Mouse (Mus musculus) granulocyte monocyte progenitor cell, adult 5-6 weeks (primary cell): ENCODE results near the gene Il4. TPM values are rescaled to one million over a fixed set of nuclear protein-coding genes. Genes with fewer than 3 reads are reported as not detected.

Experiments
- ATAC-seq: replicated peaks from 2 replicates; pipeline ENCODE4 v1.8.0; 2016; ENCODE audit warnings: mild to moderate bottlenecking, moderate TSS enrichment, inconsistent platforms; ENCODE audit not compliant: poor library complexity, severe bottlenecking
- total RNA-seq, 2 experiments: library from RNA; stranded (forward) in 1 of 2; stranded (reverse) in 1 of 2; fragments of 200-712, 200-1000 nt in 1 of 2; fragments of >200 nt in 1 of 2; fragmentation: Nextera tagmentation in 1 of 2; gene quantifications; 2 replicates each; pipeline ENCODE4 v1.2.3; 2014 to 2017

Il4 gene
- total RNA-seq (2014; fragmentation: Nextera tagmentation) (1.5 TPM in 1 of 2 replicates, not detected in the other), total RNA-seq (2017) (not detected in 2 replicates)

DNA sequence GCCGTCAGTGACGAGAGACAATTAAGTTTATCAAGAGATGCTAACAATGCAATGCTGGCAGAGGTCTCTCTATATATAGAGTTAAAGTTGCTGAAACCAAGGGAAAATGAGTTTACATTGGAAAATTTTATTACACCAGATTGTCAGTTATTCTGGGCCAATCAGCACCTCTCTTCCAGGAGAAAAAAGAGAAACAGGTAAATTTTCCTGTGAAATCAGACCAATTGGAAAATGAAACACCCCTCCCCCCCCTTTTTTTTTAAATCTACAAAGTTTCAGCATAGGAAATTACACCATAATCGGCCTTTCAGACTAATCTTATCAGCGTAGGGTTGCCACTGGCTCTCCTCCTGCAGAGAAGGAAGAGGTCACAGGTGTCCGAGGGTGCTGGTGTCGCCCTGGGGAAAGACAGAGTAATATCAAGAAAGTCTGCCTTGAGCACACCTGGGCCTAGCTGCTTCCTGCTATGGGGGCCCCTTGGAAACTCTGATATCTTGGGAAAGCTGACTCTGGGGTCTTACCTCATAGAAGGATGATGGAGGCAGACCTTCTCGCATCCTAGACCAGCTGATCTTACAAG lies at the start of gene Il4:
TSS of gene Il4 (minus strand) at position 51 of the 580 bp plus-strand sequence.
- ATAC-seq, result no peak

DNA sequence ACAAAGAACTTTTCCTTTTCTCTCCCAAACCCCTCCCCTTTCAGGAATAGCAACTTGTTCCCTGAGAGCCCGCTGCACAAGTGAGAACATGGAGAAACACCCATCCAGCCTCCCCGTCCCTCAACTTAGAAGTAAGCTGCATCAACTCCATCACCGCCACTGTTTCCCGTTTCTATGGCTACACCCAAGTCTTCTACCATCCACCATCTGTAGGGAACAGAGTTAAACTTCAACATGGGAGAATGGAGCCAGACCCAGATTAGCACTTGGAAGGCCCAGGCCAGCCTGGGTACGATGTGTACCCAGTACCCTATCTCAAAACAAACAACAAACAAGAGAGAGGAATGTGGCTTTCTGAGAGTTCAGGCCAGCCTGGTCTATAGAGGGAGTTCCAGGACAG lies 45.6 kb upstream of the Il4 start:
- no peak for ATAC-seq

DNA sequence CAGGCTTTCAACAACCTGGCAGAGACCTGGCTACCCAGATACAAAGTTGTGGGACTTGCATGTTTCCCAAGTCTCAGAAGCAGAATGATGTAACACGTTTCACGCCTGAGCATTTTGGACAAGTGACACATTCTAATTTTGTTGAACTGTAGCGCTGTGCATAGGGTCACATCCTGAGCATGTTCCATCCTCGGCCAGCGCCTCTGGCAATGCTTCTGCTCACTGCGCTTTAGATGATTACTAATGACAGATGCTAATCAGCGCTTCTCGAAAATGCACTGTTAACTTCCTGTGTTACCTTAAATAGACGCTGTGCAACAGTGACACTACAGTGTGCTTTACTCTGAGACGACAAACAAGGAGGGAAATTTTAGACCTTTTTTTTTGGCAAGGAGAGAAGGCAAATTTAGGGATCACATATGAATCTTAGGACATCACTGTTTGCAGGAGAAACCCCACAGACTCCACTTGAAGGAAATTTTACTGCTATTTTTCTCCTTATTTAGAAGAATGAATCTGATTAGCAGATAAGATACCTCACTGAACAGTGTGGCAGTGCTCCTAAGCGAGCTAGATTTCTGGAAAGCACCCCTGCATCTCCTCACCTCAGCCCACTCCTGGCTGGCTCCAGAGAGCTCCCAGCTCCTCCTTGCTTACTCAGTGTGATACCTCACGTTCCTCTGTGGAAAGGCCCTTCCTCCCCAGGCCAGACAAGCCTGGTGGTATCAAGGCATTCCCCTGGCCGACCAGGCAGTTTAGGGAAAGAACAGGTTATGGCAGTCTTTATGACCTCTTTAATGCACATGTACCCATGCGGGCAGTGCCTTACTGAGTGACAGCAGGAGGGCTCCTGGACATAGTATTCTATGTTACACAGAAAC lies 44.6 kb upstream of the Il4 start:
- peak; percentile 27; the same call in 1 of the 2 replicates for ATAC-seq

DNA sequence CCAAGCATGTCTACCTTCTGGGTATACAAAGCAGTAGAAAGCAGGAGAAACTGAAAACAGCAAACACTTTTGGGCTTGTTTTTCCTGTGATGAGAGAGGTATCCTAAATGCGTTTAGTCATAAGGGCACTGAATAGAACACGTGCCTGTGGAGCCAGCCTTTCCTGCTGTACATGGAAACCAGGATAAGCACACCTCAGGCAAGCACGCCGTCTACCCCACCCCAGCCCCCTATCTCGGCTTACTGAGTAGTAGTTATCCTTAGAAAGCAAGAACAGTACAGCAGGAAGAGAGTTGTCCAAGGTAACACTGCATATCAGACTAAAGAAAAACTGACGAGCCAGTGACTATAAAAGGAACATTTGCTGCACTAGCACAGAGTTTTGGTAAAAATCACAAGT lies 39.4 kb upstream of the Il4 start:
- no peak for ATAC-seq

DNA sequence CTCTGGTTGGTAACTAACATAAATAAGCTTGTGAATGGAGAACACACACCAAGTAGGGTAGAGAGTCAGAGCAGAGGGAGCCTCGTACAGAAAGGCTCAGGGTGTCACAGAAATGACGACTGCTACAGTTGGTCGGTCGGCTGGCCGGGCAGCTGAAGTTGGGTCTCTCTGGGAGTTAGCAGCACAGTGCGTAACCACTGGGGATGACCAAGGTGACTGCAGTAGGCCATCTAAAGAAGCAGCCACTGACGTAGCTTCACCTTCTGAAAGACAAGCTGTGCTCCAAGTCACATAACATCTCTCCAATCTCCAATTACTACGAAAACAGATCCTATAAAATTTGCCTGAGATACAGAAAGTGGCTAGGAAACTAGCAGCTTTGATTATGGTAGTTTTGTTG lies 38.9 kb upstream of the Il4 start:
- no peak for ATAC-seq

DNA sequence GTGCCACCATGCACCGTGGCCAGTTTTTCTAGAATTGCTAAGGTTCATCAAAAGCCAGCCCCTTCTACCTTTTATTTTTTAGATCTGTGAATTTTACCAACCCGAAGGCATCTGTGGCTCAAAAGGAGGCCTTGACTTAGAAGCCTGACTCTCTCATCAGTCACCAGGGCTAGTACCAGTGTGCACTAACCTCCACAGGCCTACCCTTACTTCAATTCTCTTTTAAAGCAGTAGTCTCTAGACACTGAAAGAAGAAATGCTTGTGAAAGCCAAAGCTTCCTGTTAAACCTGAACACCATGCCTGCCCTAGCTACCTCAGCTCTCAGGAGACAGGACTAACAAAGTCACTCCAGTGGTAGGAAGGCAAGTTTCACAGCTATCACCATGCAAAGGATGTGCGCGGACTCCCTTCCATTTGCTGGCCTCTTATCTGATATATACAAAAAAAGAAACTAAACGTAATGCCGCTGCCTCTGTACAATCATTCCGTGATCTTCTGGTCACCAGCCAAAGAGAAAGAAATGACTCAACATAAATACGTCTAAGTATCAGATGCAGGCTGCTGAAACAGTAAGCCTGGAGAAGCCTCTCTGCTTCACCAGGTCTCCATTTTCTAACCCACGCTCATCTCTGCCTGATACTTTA lies 38.2 kb upstream of the Il4 start:
- no peak for ATAC-seq

DNA sequence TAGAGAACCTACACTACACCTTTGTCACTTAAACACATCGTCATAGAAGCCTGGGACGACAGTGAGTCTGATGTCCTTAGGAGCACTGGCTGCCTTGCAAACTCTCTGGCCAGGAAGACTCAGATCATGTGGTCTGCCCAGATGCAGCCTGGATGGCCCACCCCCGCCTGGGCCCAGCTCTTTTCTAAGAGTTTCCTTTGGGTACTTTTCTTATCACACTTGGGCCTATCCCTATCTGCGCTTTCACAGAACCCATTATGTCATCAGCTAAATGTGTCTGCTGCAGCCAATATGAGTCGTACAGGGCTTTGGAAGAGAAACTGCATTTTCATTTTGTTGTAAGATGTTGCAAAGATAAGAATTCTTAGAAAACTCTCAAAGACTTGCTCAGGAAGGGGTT lies 36.6 kb upstream of the Il4 start:
- no peak; the same call in 1 of the 2 replicates for ATAC-seq

DNA sequence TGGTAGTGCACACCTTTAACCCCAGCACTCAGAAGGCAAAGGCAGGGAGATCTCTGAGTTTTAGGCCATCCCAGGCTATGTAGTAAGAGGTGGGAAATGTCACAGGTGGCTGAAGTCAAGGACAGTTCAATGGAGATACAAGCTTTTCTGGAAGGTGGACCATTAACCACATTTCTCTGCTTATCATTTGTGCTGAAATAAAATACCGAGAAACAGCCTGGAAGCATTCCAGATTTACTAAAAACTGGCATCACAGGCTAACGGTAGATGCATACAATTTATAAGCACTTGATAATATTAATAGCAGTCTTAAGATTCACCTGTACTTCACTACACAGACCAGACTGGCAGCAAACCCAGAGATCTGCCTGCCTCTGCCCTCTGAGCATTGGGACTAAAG lies 34.0 kb upstream of the Il4 start:
- no peak for ATAC-seq

DNA sequence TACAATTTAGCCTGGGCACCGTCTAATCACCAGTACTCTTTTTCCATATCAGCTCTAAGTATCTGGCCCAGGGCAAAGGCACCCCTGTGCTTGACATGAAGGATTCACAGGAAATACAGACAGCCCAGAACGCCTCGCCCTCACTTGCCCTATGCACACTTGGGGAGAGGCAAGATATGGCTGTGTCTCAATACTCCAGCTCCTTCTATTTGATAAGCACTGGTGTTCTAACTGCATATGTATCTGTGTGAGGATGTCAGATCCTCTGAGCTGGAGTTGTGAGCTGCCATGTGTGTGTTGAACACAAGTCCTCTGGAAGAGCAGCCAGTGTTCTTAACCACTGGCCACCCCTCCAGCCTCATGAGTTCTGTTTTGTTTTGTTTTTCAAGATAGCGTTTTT lies 33.0 kb upstream of the Il4 start:
- no peak for ATAC-seq

DNA sequence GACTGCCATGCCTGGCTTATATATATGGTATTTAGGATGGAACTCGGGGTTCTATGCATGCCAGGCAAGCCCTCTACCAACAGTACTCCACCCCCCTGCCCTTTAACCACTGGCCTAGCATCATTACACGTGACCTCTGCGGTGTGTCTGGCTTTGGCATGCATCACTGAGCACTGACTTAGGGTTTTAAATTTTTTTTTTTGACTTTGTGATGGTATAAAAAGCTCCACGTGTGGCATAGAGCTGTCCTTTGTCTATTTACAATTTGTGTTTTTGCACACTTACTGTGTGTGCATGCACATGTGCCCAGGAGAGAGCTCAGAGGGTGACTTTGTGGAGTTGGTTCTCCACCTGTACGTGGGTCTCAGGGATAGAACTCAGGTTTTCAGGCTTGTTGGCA lies 25.5 kb upstream of the Il4 start:
- no peak for ATAC-seq

DNA sequence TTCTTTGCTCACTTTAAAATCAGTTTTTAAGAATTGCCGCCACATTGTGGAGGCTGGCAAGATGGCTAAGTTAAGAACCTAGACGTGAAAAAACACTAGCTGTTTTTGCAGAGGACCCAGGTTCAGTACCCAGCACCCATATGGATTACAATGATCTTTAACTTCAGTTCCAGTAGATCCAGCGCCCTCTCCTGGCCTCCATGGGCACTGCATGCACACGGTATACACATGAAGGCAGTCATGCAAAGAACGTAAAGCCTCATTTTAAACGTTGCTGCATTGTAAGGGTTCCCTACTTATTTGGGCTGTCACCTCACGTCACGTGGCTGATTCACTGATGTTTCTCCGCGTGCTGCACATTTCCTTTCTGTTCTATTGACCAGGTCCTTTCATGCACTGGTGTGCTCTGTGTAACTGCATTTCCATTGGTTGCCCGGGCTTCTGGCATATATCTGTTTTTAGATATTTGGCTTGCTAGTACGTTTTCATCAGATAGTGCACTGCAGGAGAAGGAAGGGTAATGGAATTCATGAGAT lies 24.3 kb upstream of the Il4 start:
- no peak for ATAC-seq

DNA sequence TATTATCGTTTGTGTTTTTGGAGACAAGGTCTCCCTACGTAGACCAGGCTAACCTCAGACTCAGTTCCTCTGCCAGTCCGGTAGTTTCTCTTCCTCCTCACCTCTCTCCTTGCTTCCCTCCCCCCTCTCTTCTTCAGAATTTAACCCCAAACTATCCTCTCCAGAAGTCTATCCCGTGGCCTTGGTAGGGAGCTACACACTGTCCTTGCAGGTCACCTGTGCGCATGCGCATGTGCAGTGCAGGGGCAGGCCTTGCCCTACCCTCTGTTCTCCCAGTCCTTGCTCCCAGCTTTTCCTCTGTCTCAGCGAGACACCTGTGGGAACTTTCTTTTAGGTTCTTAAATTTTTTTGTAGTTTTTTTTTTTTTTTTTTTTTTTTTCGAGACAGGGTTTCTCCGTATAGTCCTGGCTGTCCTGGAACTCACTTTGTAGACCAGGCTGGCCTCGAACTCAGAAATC lies 19.4 kb upstream of the Il4 start:
- ATAC-seq, result peak; percentile 38; the same call in 1 of the 2 replicates

DNA sequence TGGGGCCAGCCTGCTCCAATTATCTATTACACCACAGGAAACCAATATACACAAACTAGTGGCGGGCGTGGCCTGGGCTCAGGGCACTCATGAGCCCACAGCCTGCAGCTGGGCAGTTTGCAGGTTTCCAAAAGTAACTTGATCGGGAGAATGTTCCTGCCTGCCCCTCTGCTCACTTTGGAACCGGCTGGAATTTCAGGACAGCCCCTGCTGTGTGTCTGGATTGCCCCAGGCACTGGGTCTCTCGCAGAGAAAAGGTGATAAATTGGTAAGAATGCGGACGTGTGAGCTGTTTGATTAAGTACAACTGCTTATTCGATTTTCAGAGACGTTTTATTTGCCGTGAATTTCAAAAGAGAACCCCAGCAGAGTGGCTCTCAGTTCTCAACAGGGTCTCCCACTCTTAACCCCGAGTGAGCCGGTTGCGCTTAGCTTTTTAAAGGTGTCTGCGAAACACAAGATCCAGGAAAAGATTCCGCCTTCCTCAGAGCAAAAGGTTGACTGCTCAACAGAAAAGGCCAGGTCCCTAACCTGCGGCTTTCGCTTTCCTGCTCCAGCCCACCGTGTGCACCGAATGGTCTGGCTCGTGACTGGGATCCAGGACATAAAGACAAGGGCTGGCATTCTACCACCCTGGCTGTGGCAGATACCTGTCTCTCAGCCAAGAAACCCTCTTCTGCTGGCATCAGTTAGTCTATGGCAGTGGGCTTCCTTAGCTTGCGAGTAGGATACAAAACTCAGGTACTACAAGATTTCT lies 18.8 kb upstream of the Il4 start:
- ATAC-seq, result no peak

DNA sequence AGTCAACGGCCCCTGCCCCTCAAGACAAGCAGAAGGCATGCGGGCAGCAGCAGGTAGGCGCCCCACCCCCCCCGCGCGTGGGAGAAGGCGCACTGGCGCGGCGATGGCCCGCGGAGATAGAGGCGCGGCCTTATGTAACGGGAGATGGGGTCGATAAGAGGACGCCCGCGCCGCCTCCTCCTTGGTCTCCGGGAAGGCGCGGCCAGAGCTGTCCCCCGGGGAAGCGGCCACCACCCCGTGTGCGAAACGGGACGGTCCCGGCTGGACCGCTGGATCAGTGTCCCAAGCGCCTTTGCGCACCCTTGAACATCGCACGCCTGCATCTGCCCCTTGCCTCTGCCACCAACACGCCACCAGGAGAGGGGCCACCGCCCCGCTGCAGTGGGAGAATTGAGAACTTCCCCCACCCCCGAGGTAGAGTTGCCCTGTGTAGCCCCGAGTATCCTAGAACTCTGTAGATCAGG lies 17.7 kb upstream of the Il4 start:
- peak; percentile 46 for ATAC-seq

DNA sequence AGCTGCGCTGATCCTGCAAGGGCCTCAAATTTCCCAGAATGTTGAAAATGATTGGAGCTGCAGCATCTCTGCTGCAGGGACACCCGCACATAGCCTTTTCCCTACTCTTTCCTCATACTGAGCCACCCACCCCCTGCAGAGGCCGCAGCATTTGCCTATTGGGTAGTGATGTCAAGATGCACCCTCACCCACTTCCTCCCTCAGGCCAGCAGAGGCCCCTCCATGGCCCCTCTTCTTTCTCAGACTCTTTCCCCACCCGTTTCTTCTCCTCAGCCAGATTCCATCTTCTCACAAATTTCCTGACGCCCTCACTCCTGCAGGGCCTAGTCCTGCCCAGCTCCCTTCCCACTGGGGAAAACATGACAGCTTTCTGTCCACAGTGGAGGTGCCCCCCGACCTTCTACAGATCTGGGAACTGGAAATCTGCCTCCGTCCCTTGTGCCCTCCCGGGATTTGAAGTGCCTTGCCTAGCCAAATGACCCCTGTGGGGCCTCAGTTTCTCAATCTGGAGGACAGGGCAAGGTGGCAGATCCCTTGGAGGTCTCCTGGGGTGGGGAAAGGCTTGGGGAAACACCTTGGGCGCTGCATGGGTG lies 17.2 kb upstream of the Il4 start:
- ATAC-seq, result 0 out of 2 replicates have a peak, but pooled peaks have one; percentile 37

DNA sequence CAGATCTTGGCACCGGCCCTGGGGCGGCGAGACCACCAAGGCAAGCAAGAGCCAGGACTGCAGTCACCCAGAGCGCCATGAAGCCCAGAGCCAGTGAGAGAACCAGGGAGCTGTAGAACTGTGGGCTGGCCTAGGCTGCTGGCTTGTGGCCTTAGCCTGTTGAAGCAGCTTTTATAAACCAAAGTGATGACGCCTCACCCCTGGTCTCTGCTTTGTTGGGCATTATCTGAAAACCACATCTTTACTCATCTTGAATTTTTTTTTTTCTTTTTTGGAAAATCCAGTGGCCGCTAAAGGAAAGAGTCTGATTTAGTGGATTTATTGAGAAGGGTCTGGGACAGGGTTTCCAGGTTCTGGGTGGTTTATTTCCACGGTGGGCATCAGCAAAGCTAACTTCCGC lies 16.1 kb upstream of the Il4 start, which contains the start of gene Il13:
TSS of gene Il13 (minus strand) at position 147 of the 400 bp plus-strand sequence.
- no peak for ATAC-seq

DNA sequence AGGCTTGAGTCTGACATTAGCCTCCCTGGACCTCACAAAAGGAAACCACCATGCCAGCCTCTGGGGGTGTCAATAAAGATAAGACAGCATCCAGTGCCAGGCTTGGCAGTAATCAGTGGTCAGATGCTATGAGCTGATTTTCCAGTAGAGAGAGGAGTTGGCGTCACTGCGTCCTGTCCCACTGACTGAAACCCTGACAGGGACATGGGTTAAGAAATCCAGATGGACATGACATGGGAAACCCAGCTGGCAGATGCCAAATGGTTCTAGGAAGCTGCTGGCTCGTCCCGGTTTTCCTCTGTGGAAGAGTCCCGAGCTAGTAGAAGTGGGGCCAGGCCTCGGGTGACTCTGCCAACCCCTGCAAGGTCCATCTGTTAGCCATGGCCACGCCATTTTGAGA lies 15.2 kb upstream of the Il4 start:
- ATAC-seq, result no peak

DNA sequence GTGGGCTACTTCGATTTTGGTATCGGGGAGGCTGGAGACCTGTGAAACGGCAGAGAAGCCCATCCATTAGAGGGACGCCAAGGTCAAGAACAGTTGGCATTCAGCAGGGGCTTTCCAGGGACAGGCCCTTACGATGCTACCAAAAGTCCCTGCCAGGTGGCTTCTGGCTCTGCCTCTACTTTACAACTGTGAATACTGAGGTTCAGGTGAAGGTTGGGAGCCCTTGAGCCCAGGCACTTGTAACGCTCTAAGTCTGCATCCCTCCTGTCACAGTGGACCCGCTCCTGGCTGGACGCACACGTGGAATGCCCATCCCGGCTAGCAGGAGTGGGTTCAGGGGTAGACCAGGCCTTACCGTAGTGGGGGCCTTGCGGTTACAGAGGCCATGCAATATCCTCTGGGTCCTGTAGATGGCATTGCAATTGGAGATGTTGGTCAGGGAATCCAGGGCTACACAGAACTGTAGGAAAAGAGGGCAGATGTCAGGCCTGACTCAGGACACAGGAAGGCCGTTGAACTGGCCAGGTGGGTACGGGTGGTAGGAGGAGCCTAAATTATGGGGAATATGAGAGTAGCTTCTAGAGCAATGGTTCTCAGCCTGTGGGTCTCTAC lies 13.8 kb upstream of the Il4 start:
- peak; percentile 26; the same call in 1 of the 2 replicates for ATAC-seq

DNA sequence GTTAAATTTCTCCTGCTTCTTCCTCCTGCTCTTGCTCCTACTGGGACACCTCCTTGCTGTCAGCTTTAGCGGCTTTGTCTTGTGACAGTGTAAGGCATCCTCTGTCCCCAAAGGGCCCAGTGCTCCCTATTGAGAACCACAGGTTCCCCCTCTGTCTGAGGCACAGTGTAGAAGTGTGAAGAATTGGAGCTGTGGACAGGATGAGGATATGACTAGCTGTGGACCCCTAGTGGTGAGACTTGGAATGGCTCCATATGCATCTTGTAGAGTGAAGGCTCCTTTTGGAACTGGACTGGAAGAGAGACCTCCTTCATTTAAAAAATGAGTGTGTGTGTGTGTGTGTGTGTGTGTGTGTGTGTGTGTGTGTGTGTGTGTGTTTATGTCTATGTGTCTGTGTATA lies 9.4 kb upstream of the Il4 start:
- ATAC-seq, result peak; percentile 82
